Mouse (Mus musculus) liver, embryonic 14.5 days (tissue): Measurements from ENCODE around the gene Diras2. TPM values are rescaled to one million over a fixed set of nuclear protein-coding genes. Genes with fewer than 3 reads are reported as not detected.

Source experiments
- ATAC-seq: fragments of 200-750 bp; cut with Nextera tagmentation; 2 replicates; pipeline ENCODE4 v1.8.0; 2017; ENCODE audit warnings: moderate number of reproducible peaks, mild to moderate bottlenecking, moderate library complexity; ENCODE audit not compliant: insufficient read depth
- DNase-seq, 3 experiments: peaks; one replicate each; pipeline ENCODE4 v3.0.0-alpha.2; 2012 to 2013; ENCODE audit warnings: low read depth in 3 of 3, low spot score in 3 of 3
- H3K27ac ChIP-seq: fragments of 300-500 bp; sonication (generic); 2 replicates; pipeline ENCODE4 v1.5.1; 2014; ENCODE audit warnings: moderate library complexity, mild to moderate bottlenecking, control low read depth, inconsistent platforms
- H3K27me3 ChIP-seq: fragments of 300-500 bp; sonication (generic); 2 replicates; pipeline ENCODE4 v1.6.1; 2014; ENCODE audit warnings: mild to moderate bottlenecking, low read length, moderate library complexity; ENCODE audit not compliant: control insufficient read depth, insufficient read depth
- H3K36me3 ChIP-seq: fragments of 300-500 bp; sonication (generic); replicated peaks from 2 replicates; pipeline ENCODE4 v1.6.1; 2014; ENCODE audit warnings: low read depth; ENCODE audit not compliant: control insufficient read depth, insufficient read depth
- H3K4me1 ChIP-seq, 2 experiments: fragments of 200-500 bp in 1 of 2; fragments of 300-500 bp in 1 of 2; sonication (generic) in 1 of 2; replicated peaks; 2 replicates each; pipeline ENCODE4 v1.6.1; 2012 to 2014; ENCODE audit warnings: antibody characterized with exemption in 1 of 2, inconsistent platforms in 1 of 2, low read length in 1 of 2; ENCODE audit not compliant: control insufficient read depth in 2 of 2, insufficient read depth in 2 of 2
- H3K4me2 ChIP-seq: fragments of 300-500 bp; sonication (generic); 2 replicates; pipeline ENCODE4 v1.6.1; 2014; ENCODE audit warnings: low read depth, mild to moderate bottlenecking, control low read depth, moderate library complexity
- H3K4me3 ChIP-seq, 2 experiments: fragments of 200-500 bp in 1 of 2; fragments of 300-500 bp in 1 of 2; sonication (generic) in 1 of 2; 2 replicates each; pipeline ENCODE4 v1.5.1; 2012 to 2014; ENCODE audit warnings: low read depth in 2 of 2, low read length in 2 of 2, mild to moderate bottlenecking in 2 of 2, control low read depth in 1 of 2, inconsistent platforms in 1 of 2, moderate library complexity in 1 of 2; ENCODE audit not compliant: insufficient read depth in 1 of 2
- H3K9ac ChIP-seq: fragments of 300-500 bp; sonication (generic); replicated peaks from 2 replicates; pipeline ENCODE4 v1.6.1; 2014; ENCODE audit warnings: mild to moderate bottlenecking, control low read depth, moderate library complexity
- H3K9me3 ChIP-seq: fragments of 300-500 bp; sonication (generic); 2 replicates; pipeline ENCODE4 v1.6.1; 2016; ENCODE audit warnings: low read length, mixed read lengths; ENCODE audit not compliant: control insufficient read depth
- CTCF ChIP-seq: IDR thresholded peaks from 2 replicates; pipeline ENCODE4 v1.5.1; 2016; ENCODE audit warnings: antibody characterized with exemption, low read depth, control low read depth
- EP300 ChIP-seq: IDR thresholded peaks from 2 replicates; pipeline ENCODE4 v1.6.1; 2016; ENCODE audit warnings: antibody characterized with exemption, low read depth
- WGBS: fragments of 180-500 bp; shearing (Covaris S2); extraction: QIAGEN DNeasy Blood & Tissue Kit; methylation state at CpG from one replicate; pipeline ENCODE4 v1.1.7; 2014; ENCODE audit not compliant: insufficient replicate concordance; 5-methylcytosine and 5-hydroxymethylcytosine counted together
- polyA plus RNA-seq, 2 experiments: library from polyadenylated mRNA; depleted of rRNA in 1 of 2; stranded (reverse) in 1 of 2; unstranded in 1 of 2; fragments of >200 nt; fragmentation: Nextera tagmentation in 1 of 2; extraction: Ambion mirVana in 1 of 2; gene quantifications; 2 replicates each; pipeline versions ENCODE4 v1.2.1 to v1.2.3; 2012 to 2014

Gene Diras2
- polyA plus RNA-seq, 2 experiments, result 0.06 to 0.20 TPM

GRCm38 (mm10) chr13:52552822-52553477, 21.9 kb upstream of the Diras2 start:
- Histone ChIP-seq H3K36me3 (no peaks in the 10 kb centered on the region), H3K4me2 (no peak overlapping the region), H3K9ac (no peak overlapping the region), H3K4me1 (peaks cover 0 to 3% of the 10 kb centered on the region in 2 experiments; a peak in 1 of 4 replicates), H3K27ac (no peak overlapping the region), H3K9me3 (no peaks in the 10 kb centered on the region), H3K27me3 (no peaks in the 10 kb centered on the region), H3K4me3 (no peak overlapping the region)
- DNase-seq (no peak), ATAC-seq (no peak)
- TF ChIP-seq CTCF, result no peak
- TF ChIP-seq EP300, result no peak
- 28% methylated on average over 9 of the region's 9 CpGs for WGBS

- Histone ChIP-seq H3K36me3 (no peaks in the 10 kb centered on the region), H3K9me3 (no peaks in the 10 kb centered on the region), H3K4me3 (no peak overlapping the region), H3K27me3 (no peaks in the 10 kb centered on the region), H3K9ac (no peak overlapping the region), H3K4me1 (peaks cover 0 to 3% of the 10 kb centered on the region in 2 experiments; a peak in 1 of 4 replicates), H3K4me2 (no peak overlapping the region), H3K27ac (no peak overlapping the region)
- ATAC-seq (no peak), DNase-seq (no peak)
- no peak for TF ChIP-seq EP300
- TF ChIP-seq CTCF, result no peak
- 27% methylated on average over 9 of the region's 9 CpGs for WGBS
These were observed 20.2 kb upstream of the Diras2 start for GRCm38 (mm10) chr13:52551275-52551674.

GRCm38 (mm10) chr13:52550690-52551193, 19.7 kb upstream of the Diras2 start:
- DNase-seq (no peak), ATAC-seq (no peak)
- Histone ChIP-seq H3K4me1 (peaks cover 0 to 3% of the 10 kb centered on the region in 2 experiments; a peak in 1 of 4 replicates), H3K9me3 (no peaks in the 10 kb centered on the region), H3K9ac (no peak overlapping the region), H3K4me2 (no peak overlapping the region), H3K36me3 (no peaks in the 10 kb centered on the region), H3K4me3 (no peak overlapping the region), H3K27me3 (no peaks in the 10 kb centered on the region), H3K27ac (no peak overlapping the region)
- WGBS, result 25% methylated on average over 5 of the region's 5 CpGs
- TF ChIP-seq CTCF, result no peak
- TF ChIP-seq EP300, result no peak

GRCm38 (mm10) chr13:52546288-52546687, 15.2 kb upstream of the Diras2 start:
- H3K36me3 ChIP-seq, result no peaks in the 10 kb centered on the region
- DNase-seq, result no peak
- H3K4me2 ChIP-seq, result no peak overlapping the region
- WGBS, result 35% methylated on average over 6 of the region's 6 CpGs
- no peak overlapping the region for H3K4me3 ChIP-seq
- no peaks in the 10 kb centered on the region for H3K9me3 ChIP-seq
- no peak for TF ChIP-seq CTCF
- TF ChIP-seq EP300, result no peak
- ATAC-seq, result no peak
- no peak overlapping the region for H3K9ac ChIP-seq
- H3K27me3 ChIP-seq, result no peaks in the 10 kb centered on the region
- H3K4me1 ChIP-seq, result no peaks in the 10 kb centered on the region
- no peak overlapping the region for H3K27ac ChIP-seq

- WGBS, result 17% methylated on average over 4 of the region's 4 CpGs
- no peak for ATAC-seq
These were observed 11.6 kb upstream of the Diras2 start for GRCm38 (mm10) chr13:52542636-52543035.

More at GRCm38 (mm10) chr13:52542636-52543035, 11.6 kb upstream of the Diras2 start:
- no peak for DNase-seq
- H3K36me3 ChIP-seq, result no peaks in the 10 kb centered on the region
- no peak overlapping the region for H3K27ac ChIP-seq
- no peak overlapping the region for H3K4me3 ChIP-seq
- no peak overlapping the region for H3K4me2 ChIP-seq
- no peaks in the 10 kb centered on the region for H3K9me3 ChIP-seq
- no peaks in the 10 kb centered on the region for H3K27me3 ChIP-seq
- H3K4me1 ChIP-seq, result no peaks in the 10 kb centered on the region
- H3K9ac ChIP-seq, result no peak overlapping the region
- TF ChIP-seq EP300, result no peak
